Mouse (Mus musculus) Patski (cell line): ENCODE data around the gene Sectm1a. TPM values are rescaled to one million over a fixed set of nuclear protein-coding genes. Genes with fewer than 3 reads are reported as not detected.
A peak's percentile ranks its signal among the peaks of the same experiment; 100 is the strongest.
"Not testable (repeated sequence)": the region's sequence is repeated elsewhere in the genome, so short reads cannot be mapped to it uniquely, and the experiment has no call there.

Experiments
- ATAC-seq: fragments of 100-300 bp; one replicate; pipeline ENCODE4 v1.8.0; 2021
- CTCF ChIA-PET: fragments of 350-600 bp; sonication (Branson Sonifier 250); formaldehyde crosslinking; loops from one replicate; lab custom pipeline; 2022; ENCODE audit warnings: inconsistent platforms; lab: Charles Lee
- POLR2A ChIA-PET: fragments of 350-600 bp; sonication (Branson Sonifier 250); formaldehyde crosslinking; loops from one replicate; lab custom pipeline; 2022; ENCODE audit warnings: antibody characterized with exemption, inconsistent platforms; lab: Charles Lee
- DNase-seq: peaks from one replicate; pipeline ENCODE4 v3.0.0-alpha.2; 2011; ENCODE audit warnings: low read depth, low spot score
- H3K27me3 ChIP-seq: fragments of 371-371 bp; one replicate; pipeline ENCODE4 v1.5.1; 2021
- CTCF ChIP-seq: fragments of 100-300 bp; IDR thresholded peaks from one replicate; pipeline ENCODE4 v1.5.1; 2021
- in situ Hi-C: fragments of 300-500 bp; cut with MboI; formaldehyde crosslinking; loops from 3 replicates; pipeline ENCODE4 v1.11.1; 2018; ENCODE audit warnings: low pct_unique_long_range_greater_than_20kb, mixed read lengths
- polyA plus RNA-seq: library from polyadenylated mRNA; unstranded; gene quantifications from one replicate; pipeline ENCODE4 v1.2.3, GENCODE M21; 2021

Sectm1a gene
- polyA plus RNA-seq, 1 experiment from 2014 or later: 0.13 TPM

GRCm38 (mm10) chr11:121051793-121052192 lies 29.2 kb downstream of the Sectm1a start:
- in situ Hi-C loops: no loop called here
- ATAC-seq: no peak
- DNase-seq: no peak
- peaks cover 6% of the 10 kb centered on the region for H3K27me3 ChIP-seq
- CTCF ChIA-PET: no interaction called here
- POLR2A ChIA-PET: no interaction called here
- no peak for TF ChIP-seq CTCF

- POLR2A ChIA-PET: no interaction called here
- DNase-seq (no peak), ATAC-seq (no peak)
- H3K27me3 ChIP-seq: peaks cover 6% of the 10 kb centered on the region
- in situ Hi-C loops: no loop called here
- CTCF ChIA-PET: interaction anchor here (1.3 kb wide), 1 partner anchor 9 kb away, joined by 6 read pairs; no protein-coding TSS in a partner anchor
- TF ChIP-seq CTCF: no peak
These were observed 31.2 kb downstream of the Sectm1a start for GRCm38 (mm10) chr11:121049840-121050239.

- ATAC-seq: no peak
- in situ Hi-C loops: no loop called here
These were observed 33.1 kb downstream of the Sectm1a start for GRCm38 (mm10) chr11:121047826-121048399.

GRCm38 (mm10) chr11:121045286-121045685 lies 35.7 kb downstream of the Sectm1a start:
- TF ChIP-seq CTCF: no peak
- CTCF ChIA-PET: no interaction called here
- in situ Hi-C loops: no loop called here
- ATAC-seq (no peak), DNase-seq (no peak)
- H3K27me3 ChIP-seq: peaks cover 4% of the 10 kb centered on the region
- POLR2A ChIA-PET: no interaction called here

More at GRCm38 (mm10) chr11:121047826-121048399, 33.1 kb downstream of the Sectm1a start:
- TF ChIP-seq CTCF: peak; percentile 71
- DNase-seq: no peak
- ChIA-PET CTCF (interaction anchor here (0.7 to 1.6 kb wide), 3 partner anchors 31 to 142 kb away, joined by 3 to 7 read pairs (median 4); no protein-coding TSS in a partner anchor), POLR2A (interaction anchor here (0.6 kb wide), 1 partner anchor 105 kb away, joined by 3 read pairs; no protein-coding TSS in a partner anchor)
- peaks cover 6% of the 10 kb centered on the region for H3K27me3 ChIP-seq

GRCm38 (mm10) chr11:121043025-121043424 lies 38.0 kb downstream of the Sectm1a start:
- DNase-seq, ATAC-seq, POLR2A ChIA-PET: not testable (repeated sequence)
- CTCF ChIA-PET: interaction anchor here (2.4 kb wide), 1 partner anchor 10 kb away, joined by 12 read pairs; no protein-coding TSS in a partner anchor
- in situ Hi-C loops: loop anchor here (5.0 kb wide), 1 partner anchor 141 kb away; no protein-coding TSS in a partner anchor
- H3K27me3 ChIP-seq: peaks cover 12% of the 10 kb centered on the region

GRCm38 (mm10) chr11:121042480-121042879 lies 38.5 kb downstream of the Sectm1a start:
- ATAC-seq: no peak
- CTCF ChIA-PET: interaction anchor here (2.4 kb wide), 1 partner anchor 11 kb away, joined by 12 read pairs; no protein-coding TSS in a partner anchor
- POLR2A ChIA-PET: interaction anchor here (0.6 kb wide), 1 partner anchor 26 kb away, joined by 3 read pairs; no protein-coding TSS in a partner anchor
- no peak for TF ChIP-seq CTCF
- peaks cover 17% of the 10 kb centered on the region for H3K27me3 ChIP-seq
- no peak for DNase-seq
- in situ Hi-C loops: loop anchor here (5.0 kb wide), 1 partner anchor 140 kb away; no protein-coding TSS in a partner anchor

- no peak for ATAC-seq
- POLR2A ChIA-PET: interaction anchor here (0.6 to 0.7 kb wide), 3 partner anchors 22 to 331 kb away, joined by 3 to 4 read pairs (median 4); no protein-coding TSS in a partner anchor
These were observed 39.4 kb downstream of the Sectm1a start for GRCm38 (mm10) chr11:121041636-121042035.

GRCm38 (mm10) chr11:121041212-121041611 lies 39.8 kb downstream of the Sectm1a start:
- DNase-seq: peak; percentile 69
- in situ Hi-C loops: loop anchor here (5.0 kb wide), 1 partner anchor 139 kb away; no protein-coding TSS in a partner anchor
- TF ChIP-seq CTCF: peak; percentile 93
- CTCF ChIA-PET: interaction anchor here (0.7 to 1.7 kb wide), 14 partner anchors 9 to 219 kb away, joined by 3 to 6 read pairs (median 4); no protein-coding TSS in a partner anchor
- peak; percentile 81 for ATAC-seq
- POLR2A ChIA-PET: interaction anchor here (0.6 kb wide), 1 partner anchor 21 kb away, joined by 4 read pairs; no protein-coding TSS in a partner anchor
- H3K27me3 ChIP-seq: peaks cover 22% of the 10 kb centered on the region

More at GRCm38 (mm10) chr11:121041636-121042035, 39.4 kb downstream of the Sectm1a start:
- H3K27me3 ChIP-seq: peaks cover 22% of the 10 kb centered on the region
- CTCF ChIA-PET: interaction anchor here (0.7 to 1.7 kb wide), 11 partner anchors 8 to 219 kb away, joined by 3 to 6 read pairs (median 4); no protein-coding TSS in a partner anchor
- no peak for DNase-seq
- in situ Hi-C loops: loop anchor here (5.0 kb wide), 1 partner anchor 139 kb away; no protein-coding TSS in a partner anchor
- no peak for TF ChIP-seq CTCF

- POLR2A ChIA-PET: no interaction called here
These were observed 41.7 kb downstream of the Sectm1a start, which contains the start of gene Cd7 for GRCm38 (mm10) chr11:121039302-121039701. TSS of gene Cd7 (minus strand) at chr11:121039418.

GRCm38 (mm10) chr11:121038366-121039240 lies 42.4 kb downstream of the Sectm1a start:
- ATAC-seq (no peak), DNase-seq (no peak)
- H3K27me3 ChIP-seq: peaks cover 22% of the 10 kb centered on the region
- no peak for TF ChIP-seq CTCF
- POLR2A ChIA-PET: no interaction called here
- in situ Hi-C loops: no loop called here
- CTCF ChIA-PET: no interaction called here

More at GRCm38 (mm10) chr11:121039302-121039701, 41.7 kb downstream of the Sectm1a start, which contains the start of gene Cd7:
- no peak for DNase-seq
- ATAC-seq: no peak
- TF ChIP-seq CTCF: no peak
- CTCF ChIA-PET: no interaction called here
- in situ Hi-C loops: no loop called here
- peaks cover 22% of the 10 kb centered on the region for H3K27me3 ChIP-seq
